Mouse (Mus musculus): ENCODE measurements at regions not wholly inside any gene's neighbourhood (a gene's known extent, or its start where the extent isn't known, plus 50 kb on each side); places are given as distances from the start of the nearest gene placed in this dataset.

DNA sequence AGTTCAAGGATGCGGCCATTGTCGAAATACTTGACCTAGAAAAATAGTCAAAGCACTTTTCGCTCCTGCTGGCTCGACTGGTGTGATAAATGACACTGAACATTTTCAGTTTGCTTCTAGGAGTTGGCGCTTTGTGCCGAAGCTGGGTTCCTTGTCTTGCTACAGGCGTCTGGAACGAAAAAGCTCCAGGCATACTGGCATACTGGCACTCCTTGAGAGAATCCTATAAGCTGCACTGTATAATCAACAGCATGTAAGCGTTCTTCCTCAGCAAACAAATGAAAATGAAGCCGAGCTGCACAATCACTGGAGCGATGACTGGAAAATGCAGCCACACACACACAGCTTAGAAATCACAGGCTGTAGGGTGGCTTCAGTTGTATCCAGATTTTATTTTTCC is 464.9 kb upstream of the Gm10295 start:
- Histone ChIP-seq H3K4me3 (ENCODE audit: insufficient read depth, low read depth, low read length) (no peak overlapping the region), H3K27ac (ENCODE audit: insufficient read depth, low read depth, low read length) (peak overlapping the region; percentile 29; the same call in 1 of the 2 replicates), H3K4me1 (ENCODE audit: control insufficient read depth, insufficient read depth, low read length) (peaks cover 3% of the 10 kb centered on the region; the same call in 1 of the 2 replicates)
- 49% methylated on average over 11 of the region's 11 CpGs for WGBS
- TF ChIP-seq POLR2A (IDR thresholded peaks at IDR 0.05; ENCODE audit: insufficient read depth, low read depth, low read length) (no peak), CTCF (IDR thresholded peaks at IDR 0.05; ENCODE audit: insufficient read depth, low read depth, low read length) (no peak)

DNA sequence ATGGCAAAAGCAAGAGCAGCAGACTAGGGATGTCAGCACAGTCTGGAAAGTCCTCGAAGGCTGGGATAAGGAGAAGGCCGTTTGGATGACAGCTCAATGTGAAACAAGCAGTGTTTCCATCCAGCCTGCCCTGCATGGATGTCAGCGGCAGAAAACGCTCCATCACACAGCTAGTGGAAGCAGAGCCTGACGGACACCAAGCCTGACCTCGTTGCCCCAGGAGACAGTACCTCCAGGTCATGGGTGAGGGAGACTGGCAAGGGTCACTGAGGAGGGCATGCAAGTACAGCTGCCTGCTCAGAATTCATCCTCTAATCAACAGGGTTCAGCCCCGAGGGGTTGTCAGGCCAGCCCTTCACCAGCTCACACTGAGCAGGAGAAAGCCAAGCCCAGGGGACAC is 442.9 kb upstream of the Gm10295 start:
- 51% methylated on average over 7 of the region's 7 CpGs for WGBS
- Histone ChIP-seq H3K27ac (ENCODE audit: insufficient read depth, low read depth, low read length) (no peak overlapping the region), H3K4me1 (ENCODE audit: control insufficient read depth, insufficient read depth, low read length) (peaks cover 5% of the 10 kb centered on the region), H3K4me3 (ENCODE audit: insufficient read depth, low read depth, low read length) (no peak overlapping the region)
- TF ChIP-seq POLR2A (IDR thresholded peaks at IDR 0.05; ENCODE audit: insufficient read depth, low read depth, low read length), result no peak
- no peak for TF ChIP-seq CTCF (IDR thresholded peaks at IDR 0.05; ENCODE audit: insufficient read depth, low read depth, low read length)

DNA sequence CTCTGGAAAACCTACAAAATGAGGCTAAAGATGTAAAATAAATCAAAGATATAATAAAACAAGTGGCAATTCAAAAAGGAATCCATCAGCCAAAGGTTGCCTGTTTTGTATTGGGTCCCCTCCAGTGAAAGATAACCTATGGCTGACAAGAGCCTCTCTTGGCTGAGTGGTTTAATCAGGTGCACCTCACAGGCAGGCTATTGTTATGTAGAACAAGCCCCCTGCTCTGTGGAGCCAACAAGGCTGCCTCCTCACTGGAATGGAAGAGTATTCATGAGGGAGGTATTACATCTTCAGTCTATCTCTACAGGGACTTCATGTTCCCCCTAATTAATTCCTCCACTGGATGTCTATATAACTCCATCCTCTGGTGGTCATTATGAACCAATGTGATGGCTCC is 437.1 kb upstream of the Gm10295 start:
- TF ChIP-seq POLR2A (IDR thresholded peaks at IDR 0.05; ENCODE audit: insufficient read depth, low read depth, low read length) (no peak), CTCF (IDR thresholded peaks at IDR 0.05; ENCODE audit: insufficient read depth, low read depth, low read length) (no peak)
- no peak overlapping the region for H3K4me3 ChIP-seq (ENCODE audit: insufficient read depth, low read depth, low read length)
- no peaks in the 10 kb centered on the region for H3K4me1 ChIP-seq (ENCODE audit: control insufficient read depth, insufficient read depth, low read length)
- H3K27ac ChIP-seq (ENCODE audit: insufficient read depth, low read depth, low read length), result no peak overlapping the region

DNA sequence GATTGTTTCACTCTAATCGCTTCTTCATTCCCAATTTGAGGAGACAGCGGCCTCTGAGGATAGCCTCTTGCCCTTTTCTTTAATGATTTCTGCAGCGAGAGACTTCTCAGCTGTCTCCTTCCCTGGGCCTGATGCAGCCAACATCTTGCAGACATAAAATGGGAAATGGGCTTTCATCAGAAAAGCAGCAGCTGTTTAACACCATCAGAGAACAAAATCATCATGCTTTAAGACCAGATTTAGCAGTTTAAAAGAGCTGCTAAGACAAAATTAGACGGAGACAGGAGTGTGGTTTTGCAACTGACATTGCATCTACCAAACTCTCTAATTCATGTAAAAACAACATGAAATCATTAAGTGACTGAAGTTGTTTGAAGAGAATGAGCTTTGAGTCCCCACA is 431.2 kb upstream of the Gm10295 start:
- TF ChIP-seq CTCF (IDR thresholded peaks at IDR 0.05; ENCODE audit: insufficient read depth, low read depth, low read length) (no peak), POLR2A (IDR thresholded peaks at IDR 0.05; ENCODE audit: insufficient read depth, low read depth, low read length) (no peak)
- WGBS, result 90% methylated on average over 4 of the region's 4 CpGs
- Histone ChIP-seq H3K4me3 (ENCODE audit: insufficient read depth, low read depth, low read length) (no peak overlapping the region), H3K4me1 (ENCODE audit: control insufficient read depth, insufficient read depth, low read length) (no peaks in the 10 kb centered on the region), H3K27ac (ENCODE audit: insufficient read depth, low read depth, low read length) (no peak overlapping the region)

DNA sequence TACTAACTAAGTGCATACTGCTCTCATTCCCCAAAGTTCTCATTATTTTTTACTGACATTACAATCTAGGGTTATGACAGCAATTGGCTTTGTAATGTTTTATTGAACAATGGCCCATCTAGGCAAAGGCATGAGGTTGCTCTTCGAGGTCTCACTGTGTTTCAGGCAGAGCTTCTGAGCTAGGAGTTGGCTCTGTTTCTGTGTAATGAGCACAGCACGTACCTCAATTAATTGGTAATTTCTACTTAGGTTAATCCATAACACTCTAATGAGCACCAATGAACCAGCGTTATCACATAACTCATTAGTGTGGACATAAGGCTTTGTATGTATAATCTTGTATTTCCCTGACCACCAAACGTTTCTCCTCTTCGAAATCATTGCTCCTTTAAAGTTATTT is 398.6 kb upstream of the Gm10295 start:
- no peak overlapping the region for H3K27ac ChIP-seq (ENCODE audit: insufficient read depth, low read depth, low read length)
- WGBS, result 70% methylated on average over 5 of the region's 5 CpGs
- no peaks in the 10 kb centered on the region for H3K4me1 ChIP-seq (ENCODE audit: control insufficient read depth, insufficient read depth, low read length)
- H3K4me3 ChIP-seq (ENCODE audit: insufficient read depth, low read depth, low read length), result no peak overlapping the region
- no peak for TF ChIP-seq CTCF (IDR thresholded peaks at IDR 0.05; ENCODE audit: insufficient read depth, low read depth, low read length)
- no peak for TF ChIP-seq POLR2A (IDR thresholded peaks at IDR 0.05; ENCODE audit: insufficient read depth, low read depth, low read length)

DNA sequence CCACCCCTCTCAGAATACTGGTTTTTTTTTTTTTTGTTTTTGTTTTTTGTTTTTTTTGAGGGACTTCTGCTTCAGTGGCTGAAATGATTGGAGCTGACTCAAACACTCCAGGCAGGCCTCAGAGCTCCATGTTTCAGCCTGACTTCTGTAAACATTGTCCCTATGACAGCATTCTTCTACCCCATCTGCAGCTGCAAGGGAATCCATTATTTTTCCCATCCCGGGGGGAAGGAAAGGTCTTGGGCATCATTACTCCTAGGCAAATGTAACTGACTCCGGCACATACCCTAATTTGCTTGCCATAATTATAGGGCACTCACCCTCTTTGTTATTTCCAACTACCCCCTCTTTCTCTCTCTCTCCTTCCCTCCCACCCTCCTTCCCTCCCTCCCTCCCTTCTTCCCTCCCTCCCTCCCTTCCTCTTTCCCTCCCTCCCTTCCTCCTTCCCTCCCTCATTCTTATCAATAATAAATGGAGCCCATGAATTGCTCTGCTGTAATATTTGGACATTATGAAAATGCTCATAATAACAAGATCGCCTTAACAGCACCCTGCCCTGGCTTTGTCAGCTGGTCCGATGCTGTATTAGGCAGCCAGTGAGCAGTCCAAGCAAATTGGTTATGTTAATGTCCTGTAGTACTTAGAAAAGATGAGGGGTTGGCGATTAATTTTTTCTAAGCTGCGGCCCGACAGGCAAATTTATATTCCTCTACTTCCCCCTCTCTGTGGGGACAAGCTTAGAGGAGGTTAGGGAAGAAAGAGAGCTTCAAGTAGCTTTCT is 395.0 kb upstream of the Gm10295 start:
- WGBS, result 38% methylated on average over 7 of the region's 7 CpGs
- TF ChIP-seq CTCF (IDR thresholded peaks at IDR 0.05; ENCODE audit: insufficient read depth, low read depth, low read length) (no peak), POLR2A (IDR thresholded peaks at IDR 0.05; ENCODE audit: insufficient read depth, low read depth, low read length) (no peak)
- no peak overlapping the region for H3K4me3 ChIP-seq (ENCODE audit: insufficient read depth, low read depth, low read length)
- no peak overlapping the region for H3K27ac ChIP-seq (ENCODE audit: insufficient read depth, low read depth, low read length)
- no peaks in the 10 kb centered on the region for H3K4me1 ChIP-seq (ENCODE audit: control insufficient read depth, insufficient read depth, low read length)

DNA sequence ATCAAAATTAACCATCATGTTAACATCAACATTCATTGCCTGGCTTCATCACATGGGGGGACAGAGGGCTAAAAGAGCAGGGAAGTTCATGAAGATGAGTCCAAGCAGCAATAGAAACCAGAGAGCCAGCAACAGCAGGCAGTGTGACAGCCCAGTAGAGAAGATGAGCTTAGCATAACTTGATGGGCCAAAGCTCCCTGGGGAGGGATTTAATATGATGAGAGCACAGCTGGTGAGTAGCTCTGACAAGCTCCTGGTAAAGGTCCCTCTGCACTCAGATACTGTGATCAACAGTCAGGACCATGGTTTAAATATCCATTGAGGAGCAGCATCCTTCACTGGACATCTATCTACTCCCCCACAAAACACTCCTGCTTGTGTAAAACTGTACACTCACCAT is 377.2 kb upstream of the Gm10295 start:
- Histone ChIP-seq H3K27ac (ENCODE audit: insufficient read depth, low read depth, low read length) (no peak overlapping the region), H3K4me3 (ENCODE audit: insufficient read depth, low read depth, low read length) (no peak overlapping the region), H3K4me1 (ENCODE audit: control insufficient read depth, insufficient read depth, low read length) (no peaks in the 10 kb centered on the region)
- TF ChIP-seq POLR2A (IDR thresholded peaks at IDR 0.05; ENCODE audit: insufficient read depth, low read depth, low read length), result no peak
- TF ChIP-seq CTCF (IDR thresholded peaks at IDR 0.05; ENCODE audit: insufficient read depth, low read depth, low read length), result no peak

DNA sequence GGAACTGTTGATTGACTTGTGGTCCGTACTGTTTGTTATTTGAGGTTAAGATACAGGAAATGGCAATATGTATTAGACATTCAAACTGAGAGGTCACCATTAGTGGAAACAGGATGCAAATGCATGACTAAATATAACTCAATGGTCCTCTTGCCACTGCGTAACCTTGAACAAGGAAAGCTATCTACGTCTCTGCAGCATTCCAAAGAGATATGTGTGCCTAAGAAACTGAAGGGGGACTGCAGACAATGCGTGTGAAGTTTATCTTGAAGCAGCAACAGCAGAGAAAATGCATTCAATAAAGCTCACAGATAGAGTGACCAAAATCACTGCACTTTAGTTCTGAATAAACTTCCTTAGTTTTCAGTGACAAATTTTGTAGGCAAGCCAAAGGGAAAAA is 356.9 kb upstream of the Gm10295 start:
- TF ChIP-seq POLR2A (IDR thresholded peaks at IDR 0.05; ENCODE audit: insufficient read depth, low read depth, low read length) (no peak), CTCF (IDR thresholded peaks at IDR 0.05; ENCODE audit: insufficient read depth, low read depth, low read length) (no peak)
- Histone ChIP-seq H3K4me3 (ENCODE audit: insufficient read depth, low read depth, low read length) (no peak overlapping the region), H3K27ac (ENCODE audit: insufficient read depth, low read depth, low read length) (no peak overlapping the region), H3K4me1 (ENCODE audit: control insufficient read depth, insufficient read depth, low read length) (peaks cover 5% of the 10 kb centered on the region; the same call in 1 of the 2 replicates)
- 87% methylated on average over 4 of the region's 4 CpGs for WGBS

DNA sequence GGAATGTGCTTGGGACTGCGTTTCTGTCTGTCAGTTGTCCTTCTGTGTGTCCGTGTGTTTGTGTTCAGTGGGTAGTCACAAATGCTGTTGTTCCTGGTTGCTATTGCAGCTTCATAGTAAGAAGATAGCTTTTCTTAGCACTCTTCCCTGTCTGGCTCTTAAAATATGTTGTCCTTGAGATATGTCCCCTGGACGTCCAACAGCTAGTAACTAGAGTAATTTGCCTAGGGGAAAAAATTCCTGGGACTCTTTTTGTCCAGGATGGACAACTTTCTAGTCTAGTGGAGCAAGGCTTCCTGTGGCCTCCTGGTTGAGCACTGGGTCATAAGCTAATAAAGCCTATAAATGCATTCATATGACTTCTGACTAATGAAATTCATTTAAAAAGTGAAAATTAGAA is 354.9 kb upstream of the Gm10295 start:
- WGBS, result 70% methylated on average over 3 of the region's 3 CpGs
- no peak overlapping the region for H3K4me3 ChIP-seq (ENCODE audit: insufficient read depth, low read depth, low read length)

More for the DNA sequence above, 354.9 kb upstream of the Gm10295 start:
- H3K4me1 ChIP-seq (ENCODE audit: control insufficient read depth, insufficient read depth, low read length), result peaks cover 5% of the 10 kb centered on the region; the same call in 1 of the 2 replicates
- H3K27ac ChIP-seq (ENCODE audit: insufficient read depth, low read depth, low read length), result no peak overlapping the region
- TF ChIP-seq POLR2A (IDR thresholded peaks at IDR 0.05; ENCODE audit: insufficient read depth, low read depth, low read length) (no peak), CTCF (IDR thresholded peaks at IDR 0.05; ENCODE audit: insufficient read depth, low read depth, low read length) (no peak)

All from olfactory bulb, adult 2 months (tissue).